Mouse (Mus musculus): ENCODE measurements around the gene Slc30a4. TPM values are rescaled to one million over a fixed set of nuclear protein-coding genes. Genes with fewer than 3 reads are reported as not detected.

The Slc30a4 gene
- polyA plus RNA-seq, 1 experiment from 2014 or later: 6.6 TPM

- peaks cover under 1% of the 10 kb centered on the region; the same call in 1 of the 2 replicates for H3K4me1 ChIP-seq (replicated peaks)
- H3K4me2 ChIP-seq: peak overlapping the region; percentile 73
- peak overlapping the region; percentile 61 for H3K9ac ChIP-seq
- H3K36me3 ChIP-seq: peaks cover 19% of the 10 kb centered on the region
- 1% methylated on average over 36 of the region's 36 CpGs for WGBS
- peaks cover 21% of the 10 kb centered on the region for H3K27me3 ChIP-seq
- ATAC-seq (ENCODE audit: low read depth): peak; percentile 78
- H3K4me3 ChIP-seq: peak overlapping the region; percentile 40
- no peaks in the 10 kb centered on the region for H3K9me3 ChIP-seq
- H3K27ac ChIP-seq (replicated peaks): no peak overlapping the region
These were observed 64.9 kb downstream of the Slc30a4 start for GRCm38 (mm10) chr2:122637526-122637997.

GRCm38 (mm10) chr2:122636686-122637085, 65.8 kb downstream of the Slc30a4 start, which contains the start of gene AA467197:
Gene AA467197, plus strand, starts transcription at chr2:122636986.
- peaks cover 21% of the 10 kb centered on the region for H3K27me3 ChIP-seq
- 64% methylated on average over 3 of the region's 3 CpGs for WGBS
- H3K9ac ChIP-seq: peak within 1 kb of the TSS; percentile 61
- peaks cover 9% of the 10 kb centered on the region for H3K4me1 ChIP-seq (replicated peaks)
- peak within 1 kb of the TSS; percentile 73 for H3K4me2 ChIP-seq
- no peak within 1 kb of the TSS for H3K27ac ChIP-seq (replicated peaks)
- ATAC-seq (ENCODE audit: low read depth): no peak
- H3K9me3 ChIP-seq: no peaks in the 10 kb centered on the region
- peaks cover 21% of the 10 kb centered on the region for H3K36me3 ChIP-seq
- H3K4me3 ChIP-seq: peak within 1 kb of the TSS; percentile 40

MicroRNA genes within 50 kb of the gene (microRNA counts, 519-probe panel; counts per million panel counts)
- not detected for microRNA mmu-miR-147

Small RNA genes within 50 kb of the gene (microRNA-seq; reads per million reads assigned to microRNA genes)
- 6.8 reads per million, percentile 23 among the genes with 10 or more reads in this experiment for gene Mir147

Other genes starting within 250 kb of the Slc30a4 start
- not detected in 2 replicates for gene Gm14085, start 217.7 kb downstream of the Slc30a4 start, polyA plus RNA-seq (2015; fragmentation: Nextera tagmentation; extraction: Ambion mirVana)
- gene Gatm, start 91.4 kb downstream of the Slc30a4 start, polyA plus RNA-seq (2015; fragmentation: Nextera tagmentation; extraction: Ambion mirVana): 28.1 and 31.1 TPM in 2 replicates
- gene AA467197, start 65.7 kb downstream of the Slc30a4 start, polyA plus RNA-seq (2015; fragmentation: Nextera tagmentation; extraction: Ambion mirVana): 0.43 TPM in 1 of 2 replicates, not detected in the other
- gene Bloc1s6, start 35.8 kb upstream of the Slc30a4 start, polyA plus RNA-seq (2015; fragmentation: Nextera tagmentation; extraction: Ambion mirVana): 75.4 and 84.9 TPM in 2 replicates
- gene Sqor, start 62.6 kb upstream of the Slc30a4 start, polyA plus RNA-seq (2015; fragmentation: Nextera tagmentation; extraction: Ambion mirVana): 2.3 and 2.5 TPM in 2 replicates